Mouse (Mus musculus) MEL (cell line): ENCODE data around the gene Tomm20. TPM values are rescaled to one million over a fixed set of nuclear protein-coding genes. Genes with fewer than 3 reads are reported as not detected.

Experiments
- DNase-seq: peaks from one replicate; pipeline ENCODE4 v3.0.0; 2011; ENCODE audit warnings: low read depth, low spot score
- H3K27ac ChIP-seq: 2 replicates; pipeline ENCODE4 v1.5.1; 2012; ENCODE audit warnings: low read depth, mild to moderate bottlenecking, control low read depth, low read length, moderate library complexity; ENCODE audit not compliant: control insufficient read depth
- H3K27me3 ChIP-seq, 2 experiments: fragments of 150-350 bp in 1 of 2; sonication (generic) in 1 of 2; 2 replicates each; pipeline ENCODE4 v1.6.1; 2012; ENCODE audit warnings: low read length in 2 of 2, mild to moderate bottlenecking in 2 of 2, improper control_type of control experiment in 1 of 2, moderate library complexity in 1 of 2; ENCODE audit not compliant: insufficient read depth in 2 of 2, control insufficient read depth in 1 of 2
- H3K36me3 ChIP-seq, 2 experiments: 2 replicates each; pipeline ENCODE4 v1.6.1; 2012 to 2014; ENCODE audit warnings: low read length in 2 of 2, improper control_type of control experiment in 1 of 2, inconsistent platforms in 1 of 2, mild to moderate bottlenecking in 1 of 2; ENCODE audit not compliant: insufficient read depth in 2 of 2, control insufficient read depth in 1 of 2
- H3K4me1 ChIP-seq, 2 experiments: fragments of 150-350 bp in 1 of 2; sonication (generic) in 1 of 2; 2 replicates each; pipeline ENCODE4 v1.6.1; 2012; ENCODE audit warnings: low read length in 2 of 2, improper control_type of control experiment in 1 of 2, mild to moderate bottlenecking in 1 of 2; ENCODE audit not compliant: insufficient read depth in 2 of 2, control insufficient read depth in 1 of 2
- H3K4me3 ChIP-seq, 2 experiments: fragments of 150-350 bp in 1 of 2; sonication (generic) in 1 of 2; 2 replicates each; pipeline ENCODE4 v1.5.1; 2012; ENCODE audit warnings: low read depth in 2 of 2, low read length in 2 of 2, mild to moderate bottlenecking in 2 of 2, moderate library complexity in 2 of 2, control low read depth in 1 of 2, improper control_type of control experiment in 1 of 2; ENCODE audit not compliant: control insufficient read depth in 1 of 2, insufficient read depth in 1 of 2
- H3K79me2 ChIP-seq: 2 replicates; pipeline ENCODE4 v1.6.1; 2012; ENCODE audit warnings: mild to moderate bottlenecking, low read length, moderate library complexity; ENCODE audit not compliant: control insufficient read depth, poor library complexity, insufficient read depth
- H3K9ac ChIP-seq: 2 replicates; pipeline ENCODE4 v1.6.1; 2012; ENCODE audit warnings: low read depth, mild to moderate bottlenecking, control low read depth, low read length, moderate library complexity; ENCODE audit not compliant: control insufficient read depth, poor library complexity, severe bottlenecking
- H3K9me3 ChIP-seq: fragments of 150-350 bp; sonication (generic); replicated peaks from 2 replicates; pipeline ENCODE4 v1.6.1; 2012; ENCODE audit warnings: mild to moderate bottlenecking, low read length, improper control_type of control experiment, moderate library complexity; ENCODE audit not compliant: insufficient read depth
- BHLHE40 ChIP-seq: IDR thresholded peaks from 2 replicates; pipeline ENCODE4 v1.6.1; 2012; ENCODE audit warnings: low read depth, mild to moderate bottlenecking, inconsistent platforms, low read length, improper control_type of control experiment, borderline replicate concordance
- ELF1 ChIP-seq: IDR thresholded peaks from 2 replicates; pipeline ENCODE4 v1.6.1; 2014; ENCODE audit warnings: low read depth, mild to moderate bottlenecking, inconsistent platforms, low read length, improper control_type of control experiment, moderate library complexity
- EP300 ChIP-seq, 2 experiments: IDR thresholded peaks; 2 replicates each; pipeline ENCODE4 v1.6.1; 2011; ENCODE audit warnings: improper control_type of control experiment in 2 of 2, low read length in 2 of 2, low read depth in 1 of 2, mild to moderate bottlenecking in 1 of 2
- GABPA ChIP-seq: IDR thresholded peaks from 2 replicates; pipeline ENCODE4 v1.6.1; 2012; ENCODE audit warnings: low read depth, mild to moderate bottlenecking, inconsistent platforms, low read length, improper control_type of control experiment, moderate library complexity
- HCFC1 ChIP-seq: IDR thresholded peaks from 2 replicates; pipeline ENCODE4 v1.6.1; 2012; ENCODE audit warnings: low read depth, mild to moderate bottlenecking, inconsistent platforms, low read length, improper control_type of control experiment, moderate library complexity
- JUND ChIP-seq: IDR thresholded peaks from 2 replicates; pipeline ENCODE4 v1.6.1; 2011; ENCODE audit warnings: low read depth, mild to moderate bottlenecking, improper control_type of control experiment, low read length
- KAT2A ChIP-seq: conservative IDR thresholded peaks from 2 replicates; pipeline ENCODE4 v1.6.1; 2012; ENCODE audit warnings: low read depth, low read length, improper control_type of control experiment, inconsistent platforms
- MEF2A ChIP-seq: IDR thresholded peaks from 2 replicates; pipeline ENCODE4 v1.6.1; 2014; ENCODE audit warnings: low read depth, mild to moderate bottlenecking, inconsistent platforms, low read length, improper control_type of control experiment; ENCODE audit not compliant: poor library complexity, insufficient replicate concordance, severe bottlenecking; ENCODE audit errors: extremely low read depth
- MYB ChIP-seq: IDR thresholded peaks from 2 replicates; pipeline ENCODE4 v1.6.1; 2011; ENCODE audit warnings: mild to moderate bottlenecking, low read depth, low read length, improper control_type of control experiment
- MYC ChIP-seq: IDR thresholded peaks from 2 replicates; pipeline ENCODE4 v1.6.1; 2011; ENCODE audit warnings: low read depth, mild to moderate bottlenecking, low read length, improper control_type of control experiment, moderate library complexity
- NRF1 ChIP-seq: IDR thresholded peaks from 2 replicates; pipeline ENCODE4 v1.6.1; 2014; ENCODE audit warnings: low read depth, mild to moderate bottlenecking, inconsistent platforms, low read length, improper control_type of control experiment, moderate library complexity; ENCODE audit not compliant: poor library complexity, insufficient read depth, severe bottlenecking
- POLR2A ChIP-seq, 2 experiments: IDR thresholded peaks; 2 replicates each; pipeline ENCODE4 v1.6.1; 2011 to 2012; ENCODE audit warnings: low read length in 2 of 2, mild to moderate bottlenecking in 2 of 2, control low read depth in 1 of 2, improper control_type of control experiment in 1 of 2, low read depth in 1 of 2, moderate library complexity in 1 of 2; ENCODE audit not compliant: control insufficient read depth in 1 of 2, insufficient read depth in 1 of 2, poor library complexity in 1 of 2
- POLR2AphosphoS5 ChIP-seq: IDR thresholded peaks from 2 replicates; pipeline ENCODE4 v1.6.1; 2012; ENCODE audit warnings: low read depth, borderline replicate concordance, mild to moderate bottlenecking, inconsistent platforms, low read length, moderate library complexity, mixed read lengths
- RAD21 ChIP-seq: IDR thresholded peaks from 2 replicates; pipeline ENCODE4 v1.6.1; 2011; ENCODE audit warnings: mild to moderate bottlenecking, low read depth, low read length, improper control_type of control experiment
- SIN3A ChIP-seq: IDR thresholded peaks from 2 replicates; pipeline ENCODE4 v1.6.1; 2012; ENCODE audit warnings: low read length, improper control_type of control experiment, inconsistent platforms
- USF2 ChIP-seq, 2 experiments: IDR thresholded peaks; 2 replicates each; pipeline ENCODE4 v1.6.1; 2011 to 2012; ENCODE audit warnings: improper control_type of control experiment in 2 of 2, low read length in 2 of 2, borderline replicate concordance in 1 of 2, inconsistent platforms in 1 of 2, low read depth in 1 of 2, mild to moderate bottlenecking in 1 of 2; ENCODE audit not compliant: insufficient read depth in 1 of 2
- ZC3H11A ChIP-seq: IDR thresholded peaks from 2 replicates; pipeline ENCODE4 v1.6.1; 2012; ENCODE audit warnings: low read depth, mild to moderate bottlenecking, inconsistent platforms, low read length, improper control_type of control experiment
- polyA plus RNA-seq, 2 experiments: library from polyadenylated mRNA; stranded (reverse) in 1 of 2; unstranded in 1 of 2; fragments of >175 nt in 1 of 2; fragments of >200 nt in 1 of 2; gene quantifications; 2 replicates each; pipeline versions ENCODE4 v1.2.1 to v1.2.4; 2012; ENCODE audit warnings: low replicate concordance in 2 of 2, low read depth in 1 of 2; ENCODE audit not compliant: insufficient read length in 2 of 2, insufficient read depth in 1 of 2, missing spikeins in 1 of 2
- total RNA-seq: library from RNA; depleted of rRNA; stranded (reverse); fragments of 300-350 nt; gene quantifications from 2 replicates; pipeline ENCODE4 v1.2.3, GENCODE M21; 2012

Gene Tomm20
- total and polyA plus RNA-seq, 3 experiments = 676 to 886 TPM; not detected in 1

GRCm38 (mm10) chr8:126962871-126963270, 17.2 kb upstream of the Tomm20 start:
- no peaks in the 10 kb centered on the region for H3K9me3 ChIP-seq
- no peak overlapping the region for H3K9ac ChIP-seq
- DNase-seq = no peak
- no peak overlapping the region for H3K4me3 ChIP-seq
- H3K36me3 ChIP-seq = peaks cover 0 to 24% of the 10 kb centered on the region in 2 experiments; a peak in 2 of 4 replicates
- no peaks in the 10 kb centered on the region for H3K4me1 ChIP-seq
- H3K27ac ChIP-seq = no peak overlapping the region
- no peaks in the 10 kb centered on the region for H3K27me3 ChIP-seq
- no peak for TF ChIP-seq ZC3H11A
- TF ChIP-seq JUND = no peak
- no peak for TF ChIP-seq USF2 (IDR thresholded peaks at IDR 0.05; ENCODE audit: borderline replicate concordance in 1 of 2, insufficient read depth in 1 of 2, low read depth in 1 of 2, low read length in 2 of 2)
- no peak for TF ChIP-seq POLR2AphosphoS5
- no peak for TF ChIP-seq POLR2A (IDR thresholded peaks at IDR 0.05; ENCODE audit: control insufficient read depth in 1 of 2, insufficient read depth in 1 of 2, low read depth in 1 of 2, low read length in 2 of 2, poor library complexity in 1 of 2)
- TF ChIP-seq EP300 (IDR thresholded peaks at IDR 0.05; ENCODE audit: low read depth in 1 of 2, low read length in 2 of 2) = no peak
- H3K79me2 ChIP-seq = 0 out of 2 replicates have a peak, but pooled peaks cover 5% of the 10 kb centered on the region

GRCm38 (mm10) chr8:126961516-126961915, 15.9 kb upstream of the Tomm20 start:
- Histone ChIP-seq H3K9ac (no peak overlapping the region), H3K36me3 (peaks cover 0 to 28% of the 10 kb centered on the region in 2 experiments; a peak in 2 of 4 replicates), H3K9me3 (no peaks in the 10 kb centered on the region), H3K27me3 (no peaks in the 10 kb centered on the region), H3K79me2 (0 out of 2 replicates have a peak, but pooled peaks cover 3% of the 10 kb centered on the region), H3K4me3 (no peak overlapping the region), H3K27ac (no peak overlapping the region), H3K4me1 (no peaks in the 10 kb centered on the region)
- DNase-seq = no peak
- TF ChIP-seq BHLHE40 (no peak), SIN3A (no peak), MYB (no peak), ELF1 (no peak), KAT2A (no peak), MEF2A (no peak), MYC (no peak), RAD21 (no peak), NRF1 (no peak), GABPA (no peak), JUND (no peak), HCFC1 (no peak), POLR2A (IDR thresholded peaks at IDR 0.05; ENCODE audit: control insufficient read depth in 1 of 2, insufficient read depth in 1 of 2, low read depth in 1 of 2, low read length in 2 of 2, poor library complexity in 1 of 2) (no peak)
